Mouse (Mus musculus) skeletal muscle tissue, adult 2 months (tissue): Measurements from ENCODE around the gene H2-Ab1.
"Not testable (repeated sequence)": the region's sequence is repeated elsewhere in the genome, so short reads cannot be mapped to it uniquely, and the experiment has no call there.

Experiments
- DNase-seq: peaks from one replicate; pipeline ENCODE4 v3.0.0-alpha.2; 2012; ENCODE audit warnings: low read depth, low spot score

H2-Ab1 gene

DNA sequence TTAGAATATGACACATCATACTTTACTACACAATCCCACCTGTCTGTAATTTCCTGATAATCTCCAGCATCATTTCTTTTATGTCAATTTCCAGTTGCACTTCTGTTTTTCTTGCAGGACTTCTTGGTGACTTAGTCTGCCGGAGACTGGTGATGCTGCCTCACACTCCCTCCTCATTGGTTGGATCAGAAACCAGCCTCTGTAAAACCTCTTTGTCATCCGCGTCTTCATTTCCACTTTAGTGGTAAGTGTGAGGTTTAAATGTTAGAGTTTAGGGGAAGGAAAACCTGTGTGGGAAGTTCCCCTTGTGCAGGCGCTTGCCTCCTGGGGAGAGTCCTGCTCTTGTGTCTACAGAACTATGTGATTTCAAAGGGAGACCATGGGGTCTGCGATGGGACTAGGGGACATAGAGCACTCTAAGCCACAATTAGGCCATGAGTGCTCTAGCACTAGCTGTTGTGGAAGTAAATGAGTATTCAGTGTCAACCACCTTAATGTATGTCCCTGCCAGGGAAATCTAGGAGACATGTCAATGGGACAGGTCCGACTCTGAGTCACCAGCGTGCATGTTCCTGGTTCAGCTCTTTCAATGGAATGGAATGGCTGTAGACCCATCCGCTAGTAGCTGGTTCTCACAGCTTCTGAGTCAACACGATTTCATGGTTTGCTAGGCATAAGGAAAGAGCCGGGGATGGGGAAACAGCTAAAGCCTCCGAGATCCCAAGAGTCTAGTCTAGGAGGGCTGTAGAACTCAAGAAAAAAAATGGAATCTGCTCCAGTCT lies at the start of gene H2-Ab1:
Gene H2-Ab1 (plus strand): TSS at position 96 of the 782 bp plus-strand sequence.
- peak; percentile 74 for DNase-seq

DNA sequence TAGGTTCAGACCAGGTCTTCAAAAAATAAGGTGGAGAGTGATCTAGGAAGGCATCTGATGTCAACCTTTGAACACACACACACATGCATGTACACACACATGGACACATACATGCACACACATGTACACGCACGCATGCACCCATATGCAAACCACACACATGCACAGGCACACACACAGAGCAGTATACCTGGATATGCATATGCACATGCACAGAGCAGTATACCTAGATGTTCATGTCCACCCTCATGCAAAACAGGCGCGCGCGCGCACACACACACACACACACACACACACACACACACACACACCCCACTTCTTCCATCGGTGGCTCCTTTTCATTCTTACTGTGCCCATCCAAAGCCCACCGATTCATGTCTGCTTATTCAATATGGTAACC lies 49.6 kb upstream of the H2-Ab1 start:
- no peak for DNase-seq

- DNase-seq, result no peak
Measured at GRCm38 (mm10) chr17:34208421-34208820, 49.1 kb upstream of the H2-Ab1 start.

DNA sequence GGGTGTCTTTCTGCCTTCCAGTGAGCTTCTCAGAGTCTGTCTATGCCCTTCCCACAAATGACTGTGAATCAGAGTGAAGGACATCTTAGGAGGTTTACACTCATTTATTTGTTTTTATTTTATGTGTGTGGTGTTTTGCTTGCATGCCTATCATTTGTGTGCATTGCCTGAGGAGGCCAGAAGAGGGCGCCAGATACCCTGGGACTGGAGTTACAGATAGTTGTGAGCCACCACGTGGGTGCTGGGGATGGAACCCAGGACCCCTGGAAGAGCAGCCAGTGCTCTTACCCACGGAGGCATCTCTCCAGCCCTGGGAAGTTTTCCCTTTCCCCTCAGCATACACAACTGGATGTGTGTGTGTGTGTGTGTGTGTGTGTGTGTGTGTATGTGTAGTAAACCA lies 47.8 kb upstream of the H2-Ab1 start:
- no peak for DNase-seq

DNA sequence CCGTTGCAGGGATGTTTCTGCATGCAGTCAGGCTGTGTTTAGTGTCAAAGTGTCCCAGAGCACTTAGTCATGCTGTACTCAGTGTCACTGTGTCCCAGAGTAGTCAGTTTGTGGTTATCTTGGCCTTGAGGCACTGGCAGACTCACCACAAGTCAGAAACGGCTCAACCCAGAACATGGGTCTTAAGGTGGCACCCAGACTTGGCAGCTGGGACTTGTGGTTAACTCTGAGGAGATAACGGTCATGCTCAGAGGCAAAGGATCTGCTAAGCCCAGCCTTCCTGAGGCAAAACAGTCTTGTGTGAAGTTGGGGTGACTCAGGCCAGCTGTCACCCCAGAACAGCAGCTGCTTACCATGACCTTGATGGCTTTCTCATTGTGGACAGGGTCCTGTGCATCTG lies 46.9 kb upstream of the H2-Ab1 start:
- DNase-seq, result no peak

DNA sequence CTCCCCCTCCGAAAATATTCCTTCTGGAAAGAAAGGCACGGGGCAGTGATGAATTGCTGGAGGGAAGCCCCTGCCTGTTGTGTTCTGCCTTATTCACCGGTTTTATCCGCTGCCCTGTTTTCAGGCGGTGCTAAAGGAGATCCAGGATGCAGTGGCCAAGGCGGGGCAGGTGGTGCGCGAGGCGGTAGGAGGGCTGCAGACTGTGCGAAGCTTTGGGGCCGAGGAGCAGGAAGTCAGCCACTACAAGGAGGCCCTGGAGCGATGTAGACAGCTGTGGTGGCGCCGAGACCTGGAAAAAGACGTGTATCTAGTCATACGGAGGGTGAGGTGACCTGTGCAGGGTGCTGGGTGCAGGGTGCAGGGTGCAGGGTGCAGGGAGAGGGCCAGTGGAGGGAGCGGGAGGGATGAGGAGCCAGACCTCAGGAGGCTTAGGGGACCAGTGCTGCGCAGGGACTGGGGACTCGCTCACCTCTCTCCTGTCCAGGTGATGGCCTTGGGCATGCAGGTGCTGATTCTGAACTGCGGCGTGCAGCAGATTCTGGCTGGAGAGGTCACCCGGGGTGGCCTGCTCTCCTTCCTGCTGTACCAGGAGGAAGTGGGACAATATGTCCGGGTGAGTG lies 45.6 kb upstream of the H2-Ab1 start:
- no peak for DNase-seq

- no peak for DNase-seq
Measured at GRCm38 (mm10) chr17:34213936-34214335, 43.6 kb upstream of the H2-Ab1 start.

DNA sequence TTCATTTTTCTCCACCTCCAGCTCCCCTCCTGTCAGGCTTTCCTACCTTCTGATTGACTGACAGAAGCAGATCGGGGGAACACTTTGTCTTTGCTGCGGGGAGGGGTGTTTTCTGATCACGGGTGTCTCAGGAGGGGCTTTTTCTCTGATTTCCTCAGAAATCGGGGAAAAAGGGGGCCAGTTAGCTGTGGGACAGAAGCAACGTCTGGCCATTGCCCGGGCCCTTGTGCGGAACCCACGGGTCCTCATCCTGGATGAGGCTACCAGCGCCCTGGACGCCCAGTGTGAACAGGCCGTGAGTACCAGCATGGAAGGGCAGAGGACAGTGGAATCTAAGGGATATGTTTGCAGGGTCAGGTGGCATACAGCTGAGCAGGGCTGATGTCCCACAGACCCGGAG lies 42.3 kb upstream of the H2-Ab1 start:
- DNase-seq, result no peak

GRCm38 (mm10) chr17:34217216-34217928 lies 40.1 kb upstream of the H2-Ab1 start:
- DNase-seq, result no peak

DNA sequence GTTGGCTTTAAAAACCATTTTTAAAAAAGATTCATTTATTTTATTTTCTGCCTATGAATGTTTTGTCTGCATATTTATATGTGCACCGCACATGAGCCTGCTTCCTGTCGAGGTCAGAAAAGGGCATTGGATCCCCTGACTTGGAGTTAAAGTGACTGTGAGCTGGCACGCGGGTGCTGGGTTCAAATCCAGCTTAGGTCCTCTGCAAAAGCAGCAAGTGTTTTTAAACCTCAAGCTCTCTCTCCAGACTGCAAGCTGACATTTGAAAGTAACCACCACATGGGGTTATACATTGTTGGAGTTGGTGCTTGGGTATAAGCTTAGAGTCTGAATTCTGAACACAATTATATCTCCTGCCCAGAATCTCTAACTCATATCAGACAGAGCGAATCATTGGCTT lies 39.5 kb upstream of the H2-Ab1 start:
- DNase-seq, result no peak

DNA sequence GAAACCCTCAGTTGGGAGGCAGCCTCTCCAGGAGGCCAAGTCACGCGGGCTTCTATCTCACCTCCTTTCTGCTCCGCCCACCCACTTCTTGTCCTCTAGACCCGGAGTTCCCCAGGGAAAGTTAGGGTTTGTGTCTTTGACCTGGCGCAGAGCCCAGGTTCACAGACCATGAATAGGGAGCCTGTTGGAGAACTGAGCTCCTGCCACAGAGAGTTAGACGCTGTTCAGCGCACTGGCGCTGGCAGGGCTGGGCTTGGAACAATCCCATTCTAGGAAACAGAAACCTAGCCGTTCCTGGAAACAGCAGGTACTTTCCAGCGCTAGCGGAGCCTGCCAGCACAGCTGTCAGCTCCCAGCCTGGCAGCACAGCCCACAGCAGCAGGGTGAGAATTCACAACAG lies 38.8 kb upstream of the H2-Ab1 start:
- DNase-seq, result peak; percentile 88

GRCm38 (mm10) chr17:34219096-34219495 lies 38.4 kb upstream of the H2-Ab1 start:
- DNase-seq, result not testable (repeated sequence)

- DNase-seq, result not testable (repeated sequence)
Measured at GRCm38 (mm10) chr17:34219801-34220200, 37.7 kb upstream of the H2-Ab1 start.

DNA sequence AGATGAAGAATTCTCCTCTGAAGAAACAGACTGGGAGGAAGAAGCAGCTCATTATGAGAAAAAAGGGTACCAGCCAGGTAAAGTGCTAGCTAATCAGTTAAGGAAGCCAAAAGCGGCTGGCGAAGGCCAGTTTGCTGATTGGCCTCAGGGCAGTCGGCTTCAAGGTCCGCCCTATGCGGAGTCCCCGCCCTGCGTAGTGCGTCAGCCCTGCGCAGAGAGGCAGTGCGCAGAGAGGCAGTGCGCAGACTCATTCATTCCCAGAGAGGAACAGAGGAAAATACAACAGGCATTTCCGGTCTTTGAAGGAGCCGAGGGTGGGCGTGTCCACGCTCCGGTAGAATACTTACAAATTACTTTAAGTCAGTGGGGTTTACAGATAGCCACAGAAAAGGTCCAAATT lies 37.1 kb upstream of the H2-Ab1 start:
- not testable (repeated sequence) for DNase-seq

GRCm38 (mm10) chr17:34224816-34225215 lies 32.7 kb upstream of the H2-Ab1 start:
- DNase-seq, result no peak

GRCm38 (mm10) chr17:34225426-34225825 lies 32.1 kb upstream of the H2-Ab1 start:
- DNase-seq, result no peak

DNA sequence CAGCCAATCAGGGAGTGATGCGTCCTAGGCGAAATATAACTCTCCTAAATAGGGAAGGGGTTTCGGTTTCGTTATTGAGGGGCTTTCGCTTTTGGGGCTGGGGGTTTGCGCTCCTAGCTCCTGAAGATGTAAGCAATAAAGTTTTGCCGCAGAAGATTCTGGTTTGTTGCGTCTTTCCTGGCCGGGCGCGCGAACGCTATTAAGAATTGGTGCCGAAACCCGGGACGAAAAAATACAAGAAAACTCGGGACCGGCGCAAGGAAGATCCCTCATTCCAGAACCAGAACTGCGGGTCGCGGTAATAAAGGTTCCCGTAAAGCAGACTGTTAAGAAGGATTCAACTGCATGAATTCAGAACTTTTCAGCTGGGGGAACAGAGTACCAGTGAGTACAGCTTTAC lies 31.6 kb upstream of the H2-Ab1 start:
- DNase-seq, result not testable (repeated sequence)

DNA sequence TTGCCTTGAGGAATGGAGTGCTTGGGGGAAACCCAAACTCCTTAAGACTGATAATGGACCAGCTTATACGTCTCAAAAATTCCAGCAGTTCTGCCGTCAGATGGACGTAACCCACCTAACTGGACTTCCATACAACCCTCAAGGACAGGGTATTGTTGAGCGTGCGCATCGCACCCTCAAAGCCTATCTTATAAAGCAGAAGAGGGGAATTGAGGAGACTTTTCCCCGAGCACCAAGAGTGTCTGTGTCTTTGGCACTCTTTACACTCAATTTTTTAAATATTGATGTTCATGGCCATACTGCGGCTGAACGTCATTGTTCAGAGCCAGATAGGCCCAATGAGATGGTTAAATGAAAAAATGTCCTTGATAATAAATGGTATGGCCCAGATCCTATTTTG lies 26.5 kb upstream of the H2-Ab1 start:
- not testable (repeated sequence) for DNase-seq

DNA sequence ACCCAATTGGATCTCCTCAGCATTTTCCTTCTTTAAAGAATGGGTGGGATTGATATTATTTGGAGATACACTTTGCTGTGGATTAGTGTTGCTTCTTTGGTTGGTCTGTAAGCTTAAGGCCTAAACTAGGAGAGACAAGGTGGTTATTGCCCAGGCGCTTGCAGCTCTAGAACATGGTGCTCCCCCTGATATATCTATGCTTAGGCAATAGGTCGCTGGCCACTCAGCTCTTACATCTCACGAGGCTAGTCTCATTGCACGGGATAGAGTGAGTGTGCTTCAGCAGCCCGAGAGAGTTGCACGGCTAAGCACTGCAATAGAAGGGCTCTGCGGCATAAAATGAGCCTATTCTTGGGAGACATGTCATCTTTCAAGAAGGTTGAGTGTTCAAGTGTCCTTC lies 25.5 kb upstream of the H2-Ab1 start:
- DNase-seq, result not testable (repeated sequence)

DNA sequence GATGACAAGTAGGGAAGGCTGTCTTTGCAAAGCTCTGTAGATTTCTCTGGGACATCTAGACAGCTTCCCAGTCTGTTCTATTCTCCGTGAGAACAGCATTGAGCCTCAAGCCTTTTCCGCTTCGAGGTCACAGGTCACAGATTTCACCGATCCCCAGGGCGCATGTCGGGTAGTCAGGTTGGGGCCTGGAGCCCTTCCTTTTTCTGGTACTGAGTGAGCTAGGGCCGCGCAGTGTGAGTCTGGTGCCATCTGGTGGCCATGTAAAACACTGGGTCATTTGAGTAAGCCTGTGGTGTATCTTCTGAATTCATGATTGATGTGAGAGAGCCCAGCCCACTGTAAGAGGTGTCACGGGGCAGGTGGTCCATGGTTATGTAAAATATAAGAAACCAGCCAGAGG lies 22.6 kb upstream of the H2-Ab1 start:
- DNase-seq, result peak; percentile 80

DNA sequence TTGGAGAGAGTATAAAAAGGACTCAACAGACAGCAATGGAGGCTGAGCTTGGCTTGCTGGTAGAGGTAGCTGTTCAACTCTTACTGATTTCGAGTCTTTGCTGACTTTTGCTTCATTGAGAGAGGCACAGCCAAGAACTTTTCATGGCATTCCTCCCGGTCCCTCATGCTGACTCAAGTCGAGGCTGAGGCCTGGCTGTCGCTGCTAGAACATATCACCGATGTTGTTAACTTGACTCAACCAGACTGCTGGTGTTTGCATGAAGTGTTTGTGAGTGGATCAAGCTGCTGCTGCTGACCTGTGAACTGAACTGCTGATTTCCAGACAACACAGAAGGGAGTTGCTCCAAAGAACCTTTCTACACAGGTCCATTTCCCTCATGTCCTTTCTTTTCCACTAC lies 20.8 kb upstream of the H2-Ab1 start:
- no peak for DNase-seq

GRCm38 (mm10) chr17:34237741-34238140 lies 19.7 kb upstream of the H2-Ab1 start:
- no peak for DNase-seq

DNA sequence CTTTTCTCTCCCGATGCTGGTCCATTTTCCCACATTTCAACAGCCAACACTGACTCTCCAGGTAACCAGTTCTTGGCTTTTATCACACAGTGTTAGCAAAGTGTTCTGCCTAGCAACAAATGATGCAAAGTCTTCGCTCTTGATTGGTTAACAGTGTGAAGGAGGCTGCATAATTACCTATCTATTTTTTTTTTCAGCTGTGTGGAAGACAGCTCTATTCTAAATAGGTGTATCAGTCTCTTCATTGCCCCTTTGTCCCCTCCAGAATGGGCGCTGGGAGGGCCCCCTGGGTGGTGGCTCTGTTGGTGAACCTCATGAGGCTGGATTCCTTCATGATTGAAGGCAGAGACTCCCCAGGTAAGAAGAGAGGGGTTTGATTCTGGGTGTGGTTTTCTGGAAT lies 18.8 kb upstream of the H2-Ab1 start, which contains the start of gene H2-Ob:
Gene H2-Ob (plus strand): TSS at position 198 of the 400 bp plus-strand sequence.
- DNase-seq, result peak; percentile 48
